Mouse (Mus musculus) liver, postnatal 0 days (tissue): ENCODE results near the gene Rhoc.

ENCODE experiments used
- CTCF ChIP-seq: sonication (generic); IDR thresholded peaks from 2 replicates; pipeline ENCODE4 v1.5.1; 2016; ENCODE audit warnings: antibody characterized with exemption, low read depth
- EP300 ChIP-seq: IDR thresholded peaks from 2 replicates; pipeline ENCODE4 v1.6.1; 2016; ENCODE audit warnings: antibody characterized with exemption, low read depth, mild to moderate bottlenecking

DNA sequence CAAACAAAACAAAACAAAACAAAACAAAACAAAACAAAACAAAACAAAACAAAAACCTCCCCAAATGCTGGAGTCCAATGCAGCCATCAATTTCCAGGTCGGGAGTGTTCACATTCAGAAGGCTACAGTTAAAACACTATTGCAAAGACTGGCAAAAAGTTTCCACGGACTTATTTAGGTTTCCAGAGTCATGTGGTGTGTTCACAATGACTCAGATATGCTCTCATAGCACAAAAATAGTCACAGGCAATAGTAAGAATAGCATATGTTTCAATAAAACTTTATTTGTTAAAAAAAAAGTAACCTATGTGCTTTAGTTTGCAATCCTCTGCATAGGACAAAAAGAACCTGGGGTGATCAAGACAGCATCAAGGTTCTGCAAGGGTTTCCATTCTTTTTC is 21.0 kb upstream of the Rhoc start:
- TF ChIP-seq CTCF (no peak), EP300 (no peak)
